ENCODE assay signal across 32 mouse cellular contexts in genomic region chr5:36897999-36898398, GRCm38 (mm10). TPM values are rescaled to one million over a fixed set of nuclear protein-coding genes. Genes with fewer than 3 reads are reported as not detected.
DNase-seq lines count a peak whose midpoint lies in the region; ATAC-seq and TF ChIP-seq lines count a peak whose summit lies in the region.
"Had no signal": no experiment of that assay in that cellular context is flagged by ENCODE, and none has a peak within 500 bp of the region (broad histone marks: within the 10 kb centered on the region; RNA-seq: fewer than 3 reads in every experiment).

No protein-coding gene starts in this region.

- no peaks in the 10 kb centered on the region for H3K27me3 ChIP-seq in hindbrain, embryonic 14.5 days (ENCODE audit: control insufficient read depth, insufficient read depth, low read length)
- H3K27me3 ChIP-seq in hindbrain, embryonic 12.5 days = no peaks in the 10 kb centered on the region; the same call in 1 of the 2 replicates
- H3K27me3 ChIP-seq: embryonic facial prominence, embryonic 13.5 days; forebrain, embryonic 15.5 days had no signal

- no peaks in the 10 kb centered on the region for H3K36me3 ChIP-seq in hindbrain, embryonic 14.5 days (replicated peaks; ENCODE audit: control insufficient read depth, insufficient read depth)
- no peaks in the 10 kb centered on the region for H3K36me3 ChIP-seq in hindbrain, embryonic 12.5 days
- H3K36me3 ChIP-seq: embryonic facial prominence, embryonic 10.5 days; embryonic facial prominence, embryonic 13.5 days; forebrain, embryonic 15.5 days; G1E; heart, embryonic 10.5 days; heart, embryonic 13.5 days had no signal

- peak; percentile 61 to 74 for DNase-seq in cerebellum, postnatal 10 days
- DNase-seq in cerebellum, postnatal 25 days = no peak
- no peak for DNase-seq in hindbrain, embryonic 14.5 days (ENCODE audit: low spot score)
- DNase-seq in layer of hippocampus, adult 2 months (ENCODE audit: low spot score in 2 of 2) = no peak
- DNase-seq in layer of hippocampus, postnatal 25 days (ENCODE audit: extremely low spot score in 1 of 2, low spot score in 1 of 2) = no peak
- DNase-seq in brain, adult 2 months (ENCODE audit: low read depth, low spot score) = peak; percentile 55
- DNase-seq: adrenal gland, postnatal 10 days; adrenal gland, postnatal 36 days; B cell, adult 2 months; cerebellum, adult 11 months; cerebellum, adult 9-10 months; cerebellum, postnatal 36 days; embryo, embryonic 11 days; gastrocnemius, postnatal 10 days; gastrocnemius, postnatal 36 days; heart, adult 2 months; heart, postnatal 14 days; heart, postnatal 4 days; kidney, adult 18-20 months had no signal

- no peak for ATAC-seq in hindbrain, embryonic 14.5 days (ENCODE audit: low FRiP score)
- no peak for ATAC-seq in hindbrain, embryonic 12.5 days (ENCODE audit: low FRiP score)
- ATAC-seq: forebrain, embryonic 15.5 days; hindbrain, embryonic 16.5 days; inflammation-experienced regulatory T-cells, adult 6 months; intestine, embryonic 16.5 days; Patski had no signal

- 0 out of 2 replicates have a peak overlapping the region, but pooled peaks have one; percentile 17 for H3K27ac ChIP-seq in hindbrain, embryonic 14.5 days
- H3K27ac ChIP-seq in hindbrain, embryonic 12.5 days = no peak overlapping the region
- H3K27ac ChIP-seq in layer of hippocampus, adult 2 months = peak overlapping the region; percentile 93
- H3K27ac ChIP-seq: embryonic facial prominence, embryonic 10.5 days; embryonic facial prominence, embryonic 13.5 days; heart, adult 2 months; heart, embryonic 10.5 days; heart, embryonic 13.5 days had no signal

- WGBS in hindbrain, embryonic 14.5 days = 75% methylated on average over 8 of the region's 8 CpGs
- WGBS in hindbrain, embryonic 12.5 days = 79% methylated on average over 8 of the region's 8 CpGs

- H3K4me1 ChIP-seq in hindbrain, embryonic 14.5 days (replicated peaks; ENCODE audit: control insufficient read depth, insufficient read depth, low read length) = peaks cover 26% of the 10 kb centered on the region
- 0 out of 2 replicates have a peak, but pooled peaks cover 4% of the 10 kb centered on the region for H3K4me1 ChIP-seq in hindbrain, embryonic 12.5 days
- H3K4me1 ChIP-seq: heart, embryonic 10.5 days had no signal

- H3K4me2 ChIP-seq in hindbrain, embryonic 14.5 days (replicated peaks) = no peak overlapping the region
- H3K4me2 ChIP-seq in hindbrain, embryonic 12.5 days (replicated peaks) = no peak overlapping the region
- H3K4me2 ChIP-seq: embryonic facial prominence, embryonic 13.5 days; forebrain, embryonic 15.5 days; heart, embryonic 13.5 days had no signal

- H3K9ac ChIP-seq in hindbrain, embryonic 14.5 days = no peak overlapping the region
- H3K9ac ChIP-seq in hindbrain, embryonic 12.5 days = no peak overlapping the region
- H3K9ac ChIP-seq: embryonic facial prominence, embryonic 13.5 days; forebrain, embryonic 15.5 days; heart, embryonic 13.5 days had no signal

- H3K9me3 ChIP-seq in hindbrain, embryonic 14.5 days (ENCODE audit: control insufficient read depth, low read length) = no peaks in the 10 kb centered on the region
- no peaks in the 10 kb centered on the region for H3K9me3 ChIP-seq in hindbrain, embryonic 12.5 days (replicated peaks)
- H3K9me3 ChIP-seq: embryonic facial prominence, embryonic 10.5 days; embryonic facial prominence, embryonic 13.5 days; forebrain, embryonic 15.5 days; G1E; heart, embryonic 10.5 days; heart, embryonic 13.5 days had no signal

- no peak for TF ChIP-seq CTCF in layer of hippocampus, adult 2 months (conservative IDR thresholded peaks at IDR 0.05)

- H3K4me3 ChIP-seq in hindbrain, embryonic 14.5 days (replicated peaks; ENCODE audit: low read length) = no peak overlapping the region
- no peak overlapping the region for H3K4me3 ChIP-seq in hindbrain, embryonic 12.5 days
- no peak overlapping the region; the same call in 1 of the 2 replicates for H3K4me3 ChIP-seq in layer of hippocampus, adult 2 months
- H3K4me3 ChIP-seq: embryonic facial prominence, embryonic 10.5 days; embryonic facial prominence, embryonic 13.5 days; erythroblast, embryonic 14.5 days; forebrain, embryonic 15.5 days; heart, adult 2 months; heart, embryonic 10.5 days; heart, embryonic 13.5 days had no signal

RNA-seq across cellular contexts. Expression of gene Ppp2r2c, which starts 29.7 kb away (rescaled TPM):
- 63.6 and 78.4 TPM in 2 replicates for polyA plus RNA-seq in hindbrain, embryonic 14.5 days (2014; fragmentation: Nextera tagmentation; extraction: Ambion mirVana)
- 7.6 and 8.0 TPM in 2 replicates for polyA plus RNA-seq in hindbrain, embryonic 12.5 days (2016; fragmentation: Nextera tagmentation; extraction: Ambion mirVana)
- total RNA-seq in layer of hippocampus, adult 2 months (2021) = 100 to 1,000 TPM; 375 to 387 TPM
- total RNA-seq in layer of hippocampus, postnatal 25 days (2021) = 100 to 1,000 TPM; 388 to 418 TPM
- total RNA-seq: granulocyte monocyte progenitor cell, adult 5-6 weeks had no signal
- polyA plus RNA-seq: erythroblast, embryonic 14.5 days; G1E had no signal

Comparison
In these comparisons a context has a peak if more than half of its experiments do, and no peak if none do; other contexts are left out.
1. DNase-seq: peak in cerebellum, postnatal 10 days (2 of 2) and brain, adult 2 months (single experiment); none in cerebellum, postnatal 25 days (0 of 2), hindbrain, embryonic 14.5 days (single experiment), layer of hippocampus, adult 2 months (0 of 2) and layer of hippocampus, postnatal 25 days (0 of 2).